Mouse (Mus musculus): ENCODE data around the gene Nacad.

DNA sequence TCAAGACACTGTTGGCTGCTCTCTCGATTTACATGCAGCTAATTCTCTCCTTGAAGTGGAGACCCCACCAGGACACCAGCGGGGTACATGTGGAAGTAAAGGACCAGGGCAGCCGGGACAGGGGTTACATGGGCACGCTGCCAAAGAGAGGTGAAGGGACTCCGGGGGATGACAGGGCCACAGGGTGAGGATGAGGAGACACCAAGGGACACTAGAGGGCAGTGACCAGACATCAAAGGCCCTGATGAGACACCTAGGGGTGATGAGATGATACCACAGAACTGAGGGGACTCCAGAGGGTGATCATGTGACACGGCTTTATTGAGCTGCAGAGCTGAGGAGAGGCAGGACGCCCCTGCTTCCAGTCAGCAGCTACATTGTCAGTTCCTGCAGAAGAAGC, 8.3 kb downstream of the Nacad start:
- TF ChIP-seq CTCF (IDR thresholded peaks at IDR 0.05; ENCODE audit: borderline replicate concordance, extremely low read depth, insufficient read depth, insufficient read length), result 0 out of 2 replicates have a peak, but pooled peaks have one; percentile 6
- TF ChIP-seq POLR2A (IDR thresholded peaks at IDR 0.05; ENCODE audit: borderline replicate concordance, extremely low read depth, insufficient read depth, insufficient read length, poor library complexity, severe bottlenecking), result no peak

Measured in brain, embryonic 14.5 days (tissue).